Mouse (Mus musculus): ENCODE results near the gene Olfr1380.
"Not testable (repeated sequence)": the region's sequence is repeated elsewhere in the genome, so short reads cannot be mapped to it uniquely, and the experiment has no call there.

GRCm38 (mm10) chr11:49556578-49556977 is at the start of gene Olfr1380:
- not testable (repeated sequence) for TF ChIP-seq POLR2A (IDR thresholded peaks at IDR 0.05; ENCODE audit: borderline replicate concordance, extremely low read depth, low read depth, low read length); CTCF (IDR thresholded peaks at IDR 0.05; ENCODE audit: insufficient read depth, low read length)
